Mouse (Mus musculus): ENCODE measurements around the gene Ces3b. TPM values are rescaled to one million over a fixed set of nuclear protein-coding genes. Genes with fewer than 3 reads are reported as not detected.
"Not testable (repeated sequence)": the region's sequence is repeated elsewhere in the genome, so short reads cannot be mapped to it uniquely, and the experiment has no call there.

The Ces3b gene
- total RNA-seq (2021) = under 1 TPM in 1 of 2 experiments, not detected in 1; 0.10 TPM

DNA sequence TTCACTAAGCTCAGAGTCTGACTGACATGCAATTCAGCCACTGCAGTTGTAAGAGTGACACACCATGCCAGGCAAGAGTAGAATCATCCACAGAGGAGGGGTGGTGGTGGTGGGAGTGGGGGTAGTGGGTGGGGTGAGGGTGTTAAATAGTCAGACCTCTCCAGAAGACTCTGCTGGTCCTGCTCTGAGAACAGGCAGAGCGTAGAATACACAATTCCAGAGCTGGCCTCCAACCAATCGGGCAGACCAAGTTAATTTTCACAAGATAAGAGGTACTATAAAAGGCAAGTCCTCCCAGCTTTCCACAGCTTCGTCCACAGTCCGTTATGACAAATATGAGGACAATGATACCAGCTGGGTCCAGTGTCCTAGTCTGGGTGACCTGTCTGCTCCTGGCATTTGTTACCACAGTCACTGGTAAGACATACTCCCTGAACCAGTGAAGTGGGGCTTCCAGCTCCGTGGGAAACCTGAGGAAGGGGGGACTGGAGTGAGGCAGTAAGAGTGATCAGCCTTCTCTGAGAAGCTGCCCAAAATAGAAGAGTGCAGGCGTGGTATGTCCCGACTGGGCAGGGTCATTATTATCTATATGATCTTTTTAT is at the start of gene Ces3b:
Ces3b (plus strand) TSS at position 305 of the 602 bp plus-strand sequence.
- DNase-seq = peak; percentile 13 to 31
- intact Hi-C loops (cut with DNase I) = no loop called here

GRCm38 (mm10) chr8:105043510-105043909 is 40.0 kb upstream of the Ces3b start:
- no peak for DNase-seq
- intact Hi-C loops (cut with DNase I) = no loop called here

DNA sequence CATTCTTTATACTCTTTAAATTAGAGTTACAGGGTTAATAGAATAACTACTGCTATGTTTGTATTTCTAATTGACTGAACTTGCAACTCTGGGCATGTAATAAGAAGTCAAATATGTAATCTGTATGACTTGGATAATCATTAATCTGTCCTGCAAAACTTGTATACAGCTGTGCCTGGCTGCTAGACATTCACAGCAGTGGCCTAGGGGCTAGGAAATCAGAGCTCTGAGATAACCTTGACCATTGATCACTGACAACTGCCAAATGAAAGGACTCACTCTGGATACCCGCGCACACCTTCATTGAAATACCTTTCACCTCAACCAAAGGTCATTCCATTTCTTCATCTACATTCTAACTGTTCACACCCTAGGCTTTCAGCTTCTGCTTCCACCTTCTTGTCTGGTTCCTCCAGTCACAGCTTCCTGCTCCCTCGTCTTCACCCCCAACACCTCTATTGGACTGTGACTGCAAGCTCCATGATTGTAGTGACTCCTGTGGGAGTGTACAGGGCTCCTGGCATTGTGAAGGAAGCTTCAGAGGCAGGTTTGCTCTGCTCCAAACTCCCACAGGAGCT is 37.6 kb upstream of the Ces3b start:
- intact Hi-C loops (cut with DNase I) = no loop called here
- no peak for DNase-seq

GRCm38 (mm10) chr8:105048371-105048854 is 35.1 kb upstream of the Ces3b start, which contains the start of gene Ces3a:
Gene Ces3a (plus strand): TSS chr8:105048601.
- intact Hi-C loops (cut with DNase I) = no loop called here
- no peak for DNase-seq

DNA sequence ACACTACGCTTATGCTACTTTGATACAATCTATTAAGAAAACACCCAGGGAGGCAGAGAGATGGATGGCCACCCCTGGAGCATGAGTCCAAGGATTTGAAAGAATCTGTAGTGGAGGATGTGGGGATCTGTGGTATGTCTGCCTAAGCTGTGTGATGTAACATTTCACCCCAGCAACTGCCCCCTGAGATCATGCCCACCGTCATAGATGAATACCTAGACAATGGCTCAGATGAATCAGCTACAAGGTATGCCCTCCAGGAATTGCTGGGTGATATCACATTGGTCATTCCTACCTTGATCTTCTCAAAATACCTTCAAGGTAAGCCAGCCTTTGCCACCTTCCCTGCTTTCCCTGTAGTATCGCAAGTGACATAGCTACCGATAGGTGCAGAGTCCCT is 27.3 kb upstream of the Ces3b start:
- intact Hi-C loops (cut with DNase I) = no loop called here
- DNase-seq = no peak

DNA sequence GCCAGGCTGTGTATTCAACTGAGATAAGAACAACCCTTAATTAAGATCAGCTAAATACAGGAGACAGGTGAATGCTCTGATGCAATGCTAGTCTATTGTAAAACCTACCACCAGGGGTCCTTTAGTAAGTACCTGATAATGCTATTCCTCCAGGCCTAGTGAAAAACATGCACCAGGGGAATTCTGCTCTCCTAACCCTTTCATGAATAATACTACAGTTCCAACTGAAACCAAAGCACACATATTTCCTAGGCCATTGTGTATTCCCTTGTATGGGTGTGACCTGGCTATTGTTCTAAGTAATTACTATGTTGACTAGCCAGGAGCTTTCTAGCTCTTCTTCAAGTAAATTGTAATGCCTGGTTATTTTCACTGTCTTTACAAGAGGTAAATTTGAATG is 23.5 kb upstream of the Ces3b start:
- intact Hi-C loops (cut with DNase I) = no loop called here
- no peak for DNase-seq

- intact Hi-C loops (cut with DNase I) = loop anchor here (2.0 kb wide), 1 partner anchor 150 kb away; no protein-coding TSS in a partner anchor
Observed at GRCm38 (mm10) chr8:105066761-105067160, 16.8 kb upstream of the Ces3b start.

GRCm38 (mm10) chr8:105067905-105068304 is 15.6 kb upstream of the Ces3b start:
- intact Hi-C loops (cut with DNase I) = loop anchor here (2.0 kb wide), 1 partner anchor 149 kb away; no protein-coding TSS in a partner anchor
- not testable (repeated sequence) for DNase-seq

More at GRCm38 (mm10) chr8:105066761-105067160, 16.8 kb upstream of the Ces3b start:
- peak; percentile 42 to 57 for DNase-seq

GRCm38 (mm10) chr8:105068971-105069370 is 14.6 kb upstream of the Ces3b start:
- DNase-seq = no peak
- intact Hi-C loops (cut with DNase I) = no loop called here

- DNase-seq = no peak
- intact Hi-C loops (cut with DNase I) = no loop called here
Observed at GRCm38 (mm10) chr8:105076601-105077000, 7.0 kb upstream of the Ces3b start.

GRCm38 (mm10) chr8:105077071-105077470 is 6.5 kb upstream of the Ces3b start:
- no peak for DNase-seq
- intact Hi-C loops (cut with DNase I) = no loop called here

DNA sequence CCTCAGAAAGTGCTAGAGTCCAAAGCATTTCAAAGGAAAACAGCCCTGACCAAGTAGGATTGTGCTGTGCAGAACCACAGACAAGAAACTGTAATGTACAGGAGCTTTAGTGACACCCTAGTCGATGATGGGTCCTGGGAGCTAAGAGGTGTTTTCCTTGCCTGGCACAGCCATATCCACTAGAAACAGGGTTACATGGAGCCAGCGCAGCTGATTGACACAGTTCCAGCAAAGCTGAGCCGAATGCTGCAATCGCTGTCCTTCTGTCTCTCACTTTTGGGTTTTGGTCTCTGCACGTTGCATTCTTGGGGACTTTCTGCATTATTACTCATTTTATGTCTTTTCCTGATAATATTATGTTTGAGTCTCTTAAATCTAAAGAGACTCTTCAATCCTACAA is 5.0 kb upstream of the Ces3b start:
- DNase-seq = no peak
- intact Hi-C loops (cut with DNase I) = no loop called here

- intact Hi-C loops (cut with DNase I) = no loop called here
- no peak for DNase-seq
Observed at GRCm38 (mm10) chr8:105080814-105081336, 2.7 kb upstream of the Ces3b start.

DNA sequence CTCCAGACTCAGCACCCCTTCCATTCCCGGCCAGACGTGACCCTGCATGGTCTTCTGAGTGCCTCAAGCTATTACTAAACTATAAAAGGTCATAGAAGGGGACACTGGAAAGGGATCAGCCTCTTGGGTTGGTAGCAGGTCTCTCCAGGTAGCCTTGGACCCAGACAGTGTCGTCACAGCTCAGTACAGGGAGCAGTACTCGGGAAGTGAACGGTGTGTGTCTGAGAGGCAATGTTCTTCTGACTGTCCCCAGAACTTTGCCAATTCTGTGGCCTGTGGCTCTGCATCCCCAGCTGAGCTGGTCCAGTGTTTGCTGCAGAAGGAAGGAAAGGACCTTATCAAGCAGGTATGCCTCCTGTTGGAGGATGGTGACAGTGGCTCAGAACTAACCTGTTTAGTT is 4.6 kb downstream of the Ces3b start:
- DNase-seq; intact Hi-C loops (cut with DNase I): not testable (repeated sequence)

DNA sequence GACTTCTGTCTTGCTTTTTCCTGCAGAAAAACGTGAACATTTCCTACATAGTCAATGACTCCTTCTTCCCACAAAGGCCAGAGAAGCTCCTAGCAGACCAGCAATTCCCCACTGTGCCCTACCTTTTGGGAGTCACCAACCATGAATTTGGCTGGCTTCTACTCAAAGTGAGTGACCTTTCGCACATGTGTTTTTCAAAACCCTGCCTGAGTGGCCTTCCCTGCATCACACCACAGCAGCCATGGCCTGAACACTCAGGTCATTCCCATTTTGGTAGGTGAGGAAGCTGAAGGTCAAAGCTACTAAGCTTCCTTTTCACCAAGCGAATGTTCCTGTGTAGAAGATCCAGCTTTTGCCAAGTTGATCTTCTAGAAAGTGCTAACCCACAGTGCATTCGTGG is 5.0 kb downstream of the Ces3b start:
- no peak for DNase-seq
- intact Hi-C loops (cut with DNase I) = no loop called here

DNA sequence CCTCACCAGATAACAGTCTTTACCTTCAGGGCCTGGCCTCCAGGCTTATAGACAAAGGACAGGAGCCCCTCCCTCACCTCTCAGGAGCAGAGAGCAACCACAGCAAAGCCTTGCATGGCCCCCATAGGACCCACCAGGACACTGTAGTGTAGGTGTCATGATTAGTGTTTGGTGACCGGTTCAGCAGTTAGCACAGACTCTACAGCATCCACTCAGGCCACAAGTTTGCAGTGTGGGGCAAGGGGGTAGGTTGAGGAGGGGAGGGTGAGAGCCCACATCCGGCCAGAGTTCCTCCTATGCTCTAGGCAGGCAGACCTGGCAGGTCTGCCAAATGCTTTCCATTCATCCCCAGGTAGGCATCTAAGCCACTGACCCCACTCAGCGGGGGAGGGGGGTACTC is 10.4 kb downstream of the Ces3b start:
- intact Hi-C loops (cut with DNase I) = no loop called here
- no peak for DNase-seq

GRCm38 (mm10) chr8:105102101-105102785 is 18.7 kb downstream of the Ces3b start:
- intact Hi-C loops (cut with DNase I); DNase-seq: not testable (repeated sequence)

GRCm38 (mm10) chr8:105103701-105104100 is 20.1 kb downstream of the Ces3b start:
- intact Hi-C loops (cut with DNase I); DNase-seq: not testable (repeated sequence)

- DNase-seq = no peak
- intact Hi-C loops (cut with DNase I) = no loop called here
Observed at GRCm38 (mm10) chr8:105104220-105104619, 20.7 kb downstream of the Ces3b start.

- no peak for DNase-seq
- intact Hi-C loops (cut with DNase I) = loop anchor here (10.0 kb wide), 1 partner anchor 475 kb away; no protein-coding TSS in a partner anchor
Observed at GRCm38 (mm10) chr8:105129864-105130263, 46.3 kb downstream of the Ces3b start.

GRCm38 (mm10) chr8:105131509-105131908 is 48.0 kb downstream of the Ces3b start, which contains the start of gene Ces4a:
Gene Ces4a (plus strand): TSS chr8:105131800.
- intact Hi-C loops (cut with DNase I) = no loop called here

More at GRCm38 (mm10) chr8:105131509-105131908, 48.0 kb downstream of the Ces3b start, which contains the start of gene Ces4a:
- DNase-seq = no peak
